Mouse (Mus musculus) cerebellum, postnatal 36 days (tissue): Measurements from ENCODE around the gene Srrm4.
A peak's percentile ranks its signal among the peaks of the same experiment; 100 is the strongest.
"Not testable (repeated sequence)": the region's sequence is repeated elsewhere in the genome, so short reads cannot be mapped to it uniquely, and the experiment has no call there.

ENCODE experiments used
- DNase-seq, 2 experiments: peaks; one replicate each; pipeline ENCODE4 v3.0.0; 2021 to 2022; ENCODE audit warnings: mixed read lengths in 2 of 2

Gene Srrm4

DNA sequence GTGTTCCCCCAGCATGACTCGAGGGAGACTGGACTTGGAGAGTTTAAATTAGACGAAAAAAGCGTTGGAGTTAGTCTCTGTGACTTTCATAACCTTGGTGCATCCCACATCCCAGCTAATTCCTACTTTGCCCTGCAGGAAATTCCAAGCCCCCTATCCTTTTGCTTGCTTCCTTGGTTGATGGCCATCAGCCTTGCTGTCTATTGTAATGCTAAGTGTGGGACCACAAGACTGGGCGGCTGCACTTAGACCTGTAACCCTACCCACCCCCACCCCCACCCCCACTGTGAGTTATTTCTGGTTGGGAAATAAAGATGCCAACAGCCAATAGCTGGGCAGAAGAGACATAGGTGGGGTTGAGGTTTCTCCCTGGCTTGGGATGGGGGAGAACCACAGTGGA, 153.3 kb downstream of the Srrm4 start:
- DNase-seq, result no peak

DNA sequence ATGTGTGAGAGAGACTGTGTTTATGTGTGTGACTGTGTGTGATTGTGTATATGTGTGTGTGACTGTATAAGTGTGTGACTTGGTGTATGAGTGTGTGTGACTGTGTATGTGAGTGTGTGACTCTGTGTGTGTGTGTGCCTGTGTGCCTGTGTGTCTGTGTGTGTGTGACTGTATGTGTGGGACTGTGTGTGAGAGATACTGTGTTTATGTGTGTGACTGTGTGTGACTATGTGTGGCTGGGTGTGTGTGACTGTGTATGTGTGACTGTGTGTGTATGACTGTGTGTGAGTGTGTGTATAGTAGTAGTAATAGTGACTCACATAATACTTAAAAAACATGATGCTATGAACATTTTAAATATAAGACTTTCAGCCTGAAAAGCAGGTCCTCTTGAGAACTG, 155.5 kb downstream of the Srrm4 start:
- DNase-seq, result no peak

DNA sequence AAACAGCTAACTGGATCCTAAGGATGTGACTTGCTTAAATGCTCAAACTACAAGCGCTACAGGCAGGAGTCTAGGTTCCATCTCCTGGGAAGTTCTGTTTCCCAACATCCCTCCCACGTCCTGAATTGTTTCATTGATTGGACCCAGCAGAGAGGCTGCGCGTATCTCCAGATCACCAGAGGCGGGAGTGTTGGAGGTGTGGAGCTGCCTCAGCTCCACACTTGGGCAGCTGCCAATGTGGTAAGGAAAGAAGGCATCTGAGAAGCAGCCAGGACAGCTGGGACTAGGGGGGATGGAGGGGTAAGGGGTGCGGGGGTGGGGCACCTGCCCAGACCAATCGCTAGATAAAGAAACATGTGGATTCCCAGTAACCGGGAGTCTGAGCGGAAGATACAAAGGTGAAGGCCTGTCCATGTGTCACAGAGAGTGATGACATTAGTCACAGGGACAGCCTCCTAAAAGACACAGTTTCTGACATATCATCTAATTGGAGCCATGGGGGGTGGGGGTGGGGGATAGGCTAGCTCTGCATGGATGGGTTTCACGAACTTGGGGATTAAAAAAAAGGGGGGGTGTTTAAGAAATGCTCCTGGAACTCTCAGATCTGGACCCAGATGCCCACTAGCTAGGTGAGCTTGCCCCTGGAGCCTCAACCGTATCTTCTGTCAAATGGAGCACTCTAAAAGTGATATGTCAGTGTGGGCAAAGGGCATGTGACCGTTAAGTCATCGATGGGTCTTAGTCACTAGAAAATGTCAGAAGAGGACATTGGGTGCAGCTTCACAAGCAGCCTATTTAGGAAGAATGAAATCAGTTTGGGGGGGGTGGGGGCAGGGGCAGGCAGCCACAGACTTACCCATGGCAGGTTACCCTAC, 156.4 kb downstream of the Srrm4 start:
- DNase-seq, result no peak

DNA sequence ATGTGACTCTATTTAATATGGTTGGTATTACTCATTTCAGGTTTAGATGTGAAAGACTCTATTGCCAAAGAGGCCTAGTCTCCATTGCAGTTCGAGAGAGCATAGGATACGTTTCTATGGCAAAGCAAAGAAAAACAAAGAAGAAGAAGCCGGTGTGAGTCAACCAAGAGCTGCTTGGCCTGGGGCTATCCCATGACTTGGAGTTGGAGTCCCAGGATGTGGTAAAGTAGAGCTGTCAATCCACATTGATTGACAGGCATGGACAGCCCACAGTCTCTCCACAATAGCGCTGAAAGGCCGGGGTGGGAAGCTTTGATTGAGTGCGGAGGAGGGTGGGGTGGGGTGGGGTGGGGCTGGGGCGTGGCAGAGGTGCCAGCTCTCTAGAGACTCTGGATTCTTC, 158.7 kb downstream of the Srrm4 start:
- DNase-seq, result no peak

DNA sequence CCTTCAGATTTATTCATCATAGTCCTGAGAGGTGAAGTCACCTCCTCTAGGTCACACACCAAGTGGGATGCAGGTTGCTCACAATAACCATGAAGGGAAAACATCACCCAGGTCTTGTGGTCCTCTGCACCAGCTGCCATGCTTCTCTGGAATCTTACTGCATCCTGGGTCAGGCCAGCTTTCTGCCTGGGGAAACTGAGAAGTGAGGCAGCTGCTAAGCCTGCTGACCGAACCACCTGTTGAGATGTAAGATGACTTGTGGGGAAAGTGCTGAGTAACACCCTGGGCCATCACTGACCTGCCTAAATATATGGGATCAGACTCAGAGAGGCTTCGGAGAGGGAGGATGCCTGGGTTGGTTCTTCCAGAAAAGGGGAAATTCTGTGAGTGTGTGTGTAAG, 164.9 kb downstream of the Srrm4 start:
- DNase-seq, result no peak

DNA sequence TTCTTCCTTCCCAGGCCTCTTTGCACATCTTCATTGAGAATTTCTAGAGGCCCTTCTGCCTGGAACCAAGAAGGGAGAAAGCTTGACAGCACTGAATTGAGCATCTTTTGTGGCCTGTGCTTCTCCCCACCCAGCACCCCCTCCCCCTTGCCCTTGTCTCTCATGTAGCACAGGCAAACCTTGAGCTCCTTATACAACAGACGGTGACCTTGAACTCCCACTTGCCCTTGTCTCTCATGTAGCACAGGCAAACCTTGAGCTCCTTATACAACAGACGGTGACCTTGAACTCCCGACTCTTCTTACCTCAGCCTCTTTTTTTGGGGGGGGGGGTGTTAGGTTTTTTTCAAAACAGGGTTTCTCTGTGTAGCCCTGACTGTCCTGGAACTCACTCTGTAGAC, 165.9 kb downstream of the Srrm4 start:
- DNase-seq, result not testable (repeated sequence)

DNA sequence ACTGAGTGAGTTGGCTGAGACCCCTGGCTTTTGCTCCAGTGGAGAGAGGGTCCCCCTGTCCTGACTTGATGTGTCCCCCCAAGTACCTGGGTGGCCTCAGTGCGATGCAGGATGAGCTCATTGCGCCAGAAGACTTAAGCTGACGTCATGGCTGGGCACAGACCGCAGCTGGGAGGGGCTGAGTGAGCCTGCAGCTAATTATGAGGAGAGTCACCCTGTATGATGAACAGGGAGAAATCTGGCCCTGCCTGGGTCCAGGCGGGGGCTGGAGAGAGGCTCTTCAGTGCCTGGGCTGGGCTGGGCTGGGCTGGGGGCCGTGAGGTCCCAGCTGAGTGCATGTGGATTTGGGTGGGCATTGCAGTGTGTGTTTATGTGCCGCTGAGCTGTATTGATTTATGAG, 166.3 kb downstream of the Srrm4 start:
- DNase-seq, result no peak

DNA sequence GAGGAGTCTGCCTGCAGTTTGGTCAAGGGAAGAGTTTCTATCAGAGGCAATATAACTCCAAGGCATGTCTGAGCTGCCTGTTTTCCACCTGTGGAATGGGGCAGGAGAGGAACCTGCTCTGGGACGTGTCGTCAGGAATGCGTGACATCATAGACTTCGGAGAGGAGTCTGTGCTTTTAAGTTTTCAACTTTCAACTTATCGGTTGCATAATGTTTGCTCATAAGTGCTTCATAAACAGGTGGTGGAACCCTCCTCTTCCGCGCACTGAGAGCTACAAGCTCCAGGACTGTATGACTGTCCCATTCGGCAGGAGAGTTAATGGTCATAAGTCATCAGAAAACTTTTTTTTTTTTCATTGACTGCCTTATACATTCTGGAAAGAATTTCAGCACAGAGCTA, 167.9 kb downstream of the Srrm4 start:
- no peak for DNase-seq

DNA sequence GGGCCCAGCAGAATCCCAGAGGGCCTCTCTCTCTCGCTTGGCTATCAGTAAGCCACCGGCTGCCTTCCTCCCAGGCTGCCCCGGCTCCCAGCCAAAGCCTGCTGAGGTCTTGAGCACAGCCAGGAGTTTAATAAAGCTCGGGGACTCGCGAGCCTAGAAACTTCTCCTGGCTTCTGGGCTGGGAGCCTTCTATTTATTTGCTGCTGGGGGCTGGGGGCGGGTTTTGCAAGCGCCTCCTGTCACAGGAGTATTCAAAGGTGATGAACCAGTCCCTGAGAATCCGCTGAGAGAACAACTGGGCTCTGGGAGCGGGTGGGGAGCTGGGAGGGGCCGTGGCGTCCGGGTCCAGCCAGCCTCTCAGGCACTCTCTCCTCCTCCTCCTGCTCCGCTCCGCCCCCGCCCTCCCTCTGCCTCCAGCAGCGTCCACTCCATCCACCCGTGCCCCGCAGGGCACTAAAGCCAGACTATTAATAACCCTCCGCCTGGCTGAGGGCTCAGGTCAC, 168.9 kb downstream of the Srrm4 start, which contains the start of gene Hspb8:
Gene Hspb8, minus strand, starts transcription at position 166 of the 503 bp plus-strand sequence.
- DNase-seq, result peak; percentile 82 to 85

DNA sequence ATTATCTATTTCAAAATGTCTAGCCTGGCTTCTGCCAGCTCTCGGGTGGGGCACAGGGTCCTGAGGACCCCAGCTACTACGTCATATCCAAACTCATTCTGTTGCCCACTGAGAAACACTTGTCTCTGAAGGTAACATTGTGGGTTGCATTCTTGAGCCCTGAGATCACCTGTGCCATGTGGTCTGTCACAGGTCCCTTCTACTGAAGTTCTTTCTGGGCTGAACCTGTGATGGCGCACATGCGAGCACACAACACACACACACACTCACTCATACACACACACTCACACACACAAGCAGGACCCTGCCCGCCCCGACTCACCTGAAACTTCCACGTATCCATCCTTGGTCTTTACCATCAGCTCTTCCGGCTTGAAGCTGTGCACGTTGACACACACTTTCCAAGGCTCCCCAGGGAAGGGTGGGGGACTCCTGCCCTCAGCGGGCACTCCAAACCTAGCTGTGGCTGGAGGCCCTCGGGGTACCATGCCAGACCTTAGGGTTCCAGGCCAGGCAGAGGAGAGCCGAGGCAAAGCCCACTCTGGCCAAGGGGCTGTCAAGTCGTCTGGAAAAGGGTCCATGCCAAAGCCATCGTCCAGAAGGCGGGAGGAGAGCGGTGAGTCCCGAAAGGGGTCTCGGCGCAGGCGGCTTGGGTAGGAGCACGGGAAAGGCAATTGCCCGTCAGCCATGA, 169.7 kb downstream of the Srrm4 start:
- DNase-seq, result peak; percentile 20 to 43

DNA sequence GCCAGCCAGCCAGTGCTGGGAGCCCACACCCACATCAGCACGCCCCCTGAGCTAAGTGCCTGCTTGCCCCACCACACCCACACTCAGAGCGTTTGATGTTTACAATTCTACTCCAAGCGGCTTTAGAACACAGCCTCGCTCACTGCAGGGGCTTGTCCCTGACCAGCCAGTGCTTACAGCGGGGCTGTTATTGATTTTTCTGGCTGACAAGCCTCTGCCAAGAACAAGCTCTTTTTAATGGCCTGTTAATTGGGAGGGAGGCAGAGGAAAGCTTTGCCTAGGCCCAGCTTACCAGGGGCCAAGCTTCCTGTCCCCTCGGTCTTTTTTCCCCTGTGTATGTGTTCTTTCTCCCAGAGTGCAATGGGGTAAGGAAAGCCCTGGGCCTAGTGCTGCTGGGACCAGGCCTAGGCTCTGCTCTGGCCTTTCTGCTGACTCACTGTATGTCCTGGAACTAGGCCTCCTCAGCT, 170.8 kb downstream of the Srrm4 start:
- DNase-seq, result peak in 1 of 2 experiments; percentile 20

DNA sequence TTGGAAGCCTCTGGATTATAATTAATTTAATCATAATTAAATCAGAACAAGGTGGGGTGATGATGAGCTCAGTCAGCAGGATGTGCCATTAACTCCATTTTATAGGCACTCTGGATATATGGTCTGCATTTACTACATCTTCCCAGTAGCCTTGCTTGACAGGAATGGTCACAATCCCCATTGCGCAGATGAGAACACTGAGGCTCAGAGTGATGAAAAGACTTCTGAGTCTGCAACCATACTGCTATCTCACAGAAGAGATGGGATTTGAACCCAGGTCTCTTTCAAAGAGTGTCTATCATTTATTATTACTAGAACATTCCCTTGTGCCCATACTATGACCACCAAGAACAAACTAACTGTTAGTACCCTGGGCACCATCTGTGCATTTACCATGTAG, 171.4 kb downstream of the Srrm4 start:
- DNase-seq, result no peak

DNA sequence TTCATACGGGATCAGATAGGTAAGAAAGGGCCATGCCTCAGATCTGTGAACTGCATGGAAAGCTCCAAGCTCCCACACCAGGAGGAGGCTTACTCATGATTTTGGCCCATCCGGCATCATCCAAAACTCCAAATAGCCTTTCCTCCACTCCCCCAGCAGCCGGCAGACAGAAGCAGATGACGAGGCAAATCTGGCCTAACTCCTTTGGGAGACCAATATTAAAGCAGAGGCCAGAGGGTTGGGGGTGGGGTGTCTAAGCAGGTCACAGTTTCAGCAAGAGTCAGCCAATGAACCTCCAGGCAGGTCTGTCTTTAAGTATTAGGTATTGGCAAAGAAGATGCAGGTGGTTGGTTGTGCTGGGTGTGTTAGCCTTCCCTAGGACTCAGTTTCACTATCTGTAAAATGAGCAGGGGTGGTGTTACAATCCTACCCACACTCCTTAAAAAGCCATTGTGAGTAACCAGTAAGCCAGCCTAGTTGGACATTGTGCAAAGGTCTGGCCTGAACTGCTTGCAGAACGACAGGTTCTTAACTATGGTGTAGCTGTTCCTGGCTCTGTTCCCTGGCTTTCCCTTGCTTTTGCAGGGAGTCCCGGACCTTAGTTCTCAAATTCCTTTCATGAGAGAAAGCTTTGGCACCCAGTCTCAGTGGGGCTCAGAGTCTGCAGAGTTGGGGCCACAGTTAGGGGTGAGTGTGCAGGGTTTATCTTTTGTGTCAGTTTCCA, 172.1 kb downstream of the Srrm4 start:
- DNase-seq, result peak; percentile 19 to 27

DNA sequence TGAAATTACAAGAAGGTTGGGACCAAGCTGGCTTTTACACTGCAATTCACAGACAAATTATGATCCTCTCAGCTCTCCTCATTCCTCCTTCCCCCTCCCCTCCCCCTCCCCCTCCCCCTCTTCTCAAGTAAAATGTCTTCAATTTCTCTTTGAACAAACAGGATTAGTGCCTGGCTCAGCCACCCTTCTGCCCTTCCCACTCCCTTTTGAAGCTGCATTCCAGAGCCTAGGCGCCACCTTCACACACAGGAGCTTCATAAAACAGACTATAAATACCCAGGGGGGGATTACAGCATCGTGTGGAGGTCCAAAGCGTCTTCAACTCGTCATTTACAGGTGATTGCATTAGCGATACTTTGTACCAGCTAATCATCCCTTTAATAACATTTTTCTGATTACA, 175.4 kb downstream of the Srrm4 start:
- DNase-seq, result no peak

DNA sequence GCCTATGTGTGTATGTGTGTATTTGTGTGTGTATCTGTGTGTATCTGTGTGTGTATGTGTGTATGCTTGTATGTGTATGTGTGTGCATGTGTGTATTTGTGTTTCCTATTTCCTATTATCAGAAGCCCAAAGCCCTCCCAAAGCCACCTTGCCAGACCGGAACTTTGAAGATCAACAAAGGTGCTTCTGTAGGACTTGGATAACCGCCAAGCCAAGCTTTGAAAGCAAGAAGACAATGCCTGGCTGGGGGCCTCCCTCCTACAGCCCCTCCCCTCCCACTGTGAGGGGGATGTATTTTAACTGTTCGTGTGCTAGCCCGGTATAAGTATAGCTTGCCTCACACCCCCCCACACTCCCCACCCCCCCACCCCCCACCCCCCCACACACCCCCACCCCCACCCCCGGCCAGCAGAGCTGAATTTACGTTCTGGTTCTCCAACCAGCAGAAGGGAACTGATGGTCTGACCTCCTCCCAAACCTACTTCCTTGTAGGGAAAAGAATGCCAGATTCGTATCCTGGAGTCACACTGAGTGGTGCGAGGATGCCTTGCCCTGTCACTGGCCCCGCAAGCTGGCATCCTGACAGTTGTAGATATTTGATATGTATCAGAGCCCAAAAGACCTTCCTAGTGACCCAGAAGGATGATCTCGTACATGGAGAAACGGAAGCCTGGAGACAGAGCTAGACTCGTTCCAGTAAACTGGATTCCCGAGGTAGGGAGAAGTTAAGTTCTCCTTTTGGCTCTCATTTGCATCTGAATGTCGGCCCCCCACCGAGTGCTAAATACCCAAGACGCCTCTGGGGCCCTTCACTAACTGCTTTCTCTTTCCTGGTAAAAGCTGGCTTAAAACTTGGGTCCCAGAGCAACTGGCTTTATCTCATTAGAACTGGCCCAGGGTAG, 181.7 kb downstream of the Srrm4 start:
- no peak for DNase-seq

DNA sequence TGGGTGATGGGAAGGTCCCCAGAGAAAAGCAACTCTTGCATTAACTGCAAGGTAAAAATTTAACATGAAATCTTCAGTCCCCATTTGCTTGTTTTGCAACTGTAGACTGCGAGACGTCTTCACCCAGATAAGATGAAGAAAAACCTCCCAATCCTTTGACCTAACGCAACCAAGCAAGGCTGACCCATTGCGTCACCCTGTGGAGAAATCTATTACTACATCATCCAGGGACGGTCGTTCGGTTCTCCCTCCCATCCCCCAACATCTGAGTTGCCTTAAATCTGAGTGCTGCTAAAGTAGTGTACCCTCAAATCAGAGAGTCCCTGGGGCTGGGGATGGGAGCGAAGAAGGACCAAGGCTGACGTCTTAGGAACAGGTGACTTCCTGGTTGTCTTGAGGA, 182.7 kb downstream of the Srrm4 start:
- no peak for DNase-seq

DNA sequence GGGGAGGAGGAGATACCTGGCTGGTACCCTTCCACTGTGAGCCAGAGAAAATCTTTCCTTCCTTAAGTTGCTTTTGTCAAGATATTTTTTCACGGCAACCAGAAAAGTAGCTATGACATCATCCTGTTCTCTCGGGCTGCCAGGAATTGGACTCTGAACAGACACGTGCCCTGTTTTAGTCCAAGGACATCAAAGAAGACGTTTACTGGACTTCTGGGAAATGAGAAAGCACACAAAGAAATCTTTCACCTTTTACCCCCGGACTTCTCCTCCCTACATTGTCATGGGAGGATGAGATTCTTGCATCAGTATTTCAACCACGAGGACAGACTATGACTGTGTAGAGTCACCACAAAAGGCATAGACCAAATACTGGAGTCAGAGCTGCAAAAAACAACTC, 183.7 kb downstream of the Srrm4 start:
- DNase-seq, result no peak

DNA sequence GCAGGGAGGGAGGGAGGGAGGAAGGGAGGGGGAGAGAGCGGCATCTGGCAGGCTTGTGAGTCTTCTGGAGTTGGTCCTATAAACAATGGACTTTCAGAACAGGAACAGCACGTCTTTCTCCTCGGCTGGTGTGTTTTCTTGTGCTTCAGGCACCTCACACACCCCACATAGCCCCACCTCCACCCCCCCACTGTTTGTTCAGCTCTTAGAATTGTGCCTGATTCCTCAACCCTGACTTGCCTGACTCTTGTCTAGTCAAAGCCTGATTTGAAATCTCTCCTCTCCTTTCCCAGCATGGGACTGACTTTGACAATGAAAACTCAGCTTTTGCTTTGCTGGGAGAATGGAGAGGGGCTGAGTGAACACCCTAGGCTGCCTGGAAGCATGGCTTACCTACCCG, 184.3 kb downstream of the Srrm4 start:
- no peak for DNase-seq

DNA sequence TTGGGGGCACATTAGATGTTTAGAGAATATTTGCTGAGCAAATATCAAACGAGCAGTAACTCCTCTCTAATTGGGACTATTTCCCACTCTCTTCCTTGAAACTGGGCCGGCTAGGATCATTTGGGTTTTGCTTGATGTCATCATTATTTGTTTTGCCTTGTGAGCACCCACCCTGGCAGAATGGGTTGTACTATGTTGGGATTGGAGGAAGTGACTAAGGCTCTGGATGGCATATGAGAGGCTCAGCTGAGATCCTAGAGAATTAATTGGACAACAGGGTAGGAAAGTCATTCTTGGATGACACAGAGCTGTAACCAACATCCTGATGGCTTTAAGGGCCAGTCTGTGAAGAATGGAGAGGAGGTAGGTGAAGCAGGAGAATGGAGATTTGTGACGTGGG, 185.1 kb downstream of the Srrm4 start:
- DNase-seq, result no peak

DNA sequence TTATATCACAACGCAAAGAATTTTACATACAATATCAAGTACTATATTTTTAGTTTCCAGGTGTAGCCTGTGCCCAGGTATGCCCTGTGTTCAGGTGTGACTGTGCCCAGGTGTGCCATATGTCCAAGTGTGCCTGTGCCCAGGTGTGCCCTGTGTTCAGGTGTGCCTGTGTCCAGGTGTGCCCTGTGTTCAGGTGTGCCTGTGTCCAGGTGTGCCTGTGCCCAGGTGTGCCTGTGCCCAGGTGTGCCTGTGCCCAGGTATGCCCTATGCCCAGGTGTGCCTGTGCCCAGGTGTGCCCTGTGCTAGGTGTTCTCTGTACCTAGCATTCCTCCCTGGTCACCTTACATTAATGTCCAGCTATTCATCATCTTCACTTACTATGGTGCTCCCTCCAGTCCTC, 185.7 kb downstream of the Srrm4 start:
- no peak for DNase-seq

DNA sequence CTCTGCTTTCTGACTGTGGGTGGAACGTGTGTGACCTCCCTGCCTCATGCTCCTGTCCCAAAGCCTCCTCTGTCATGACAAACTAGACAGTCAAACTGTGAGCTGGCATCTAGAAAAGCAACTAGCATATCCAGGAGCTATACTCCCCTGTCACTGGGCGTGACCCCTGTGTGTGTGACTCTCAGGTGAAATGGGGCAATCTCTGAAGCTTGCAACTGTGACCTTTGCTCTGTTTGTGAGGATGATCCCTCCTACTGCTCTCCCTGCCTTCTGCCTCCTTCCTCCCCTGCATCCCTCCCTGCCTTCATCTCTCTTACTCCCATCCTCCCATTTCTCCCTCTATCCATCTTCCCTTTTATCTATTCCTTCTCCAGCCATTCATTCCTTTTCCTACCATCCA, 187.6 kb downstream of the Srrm4 start:
- no peak for DNase-seq

DNA sequence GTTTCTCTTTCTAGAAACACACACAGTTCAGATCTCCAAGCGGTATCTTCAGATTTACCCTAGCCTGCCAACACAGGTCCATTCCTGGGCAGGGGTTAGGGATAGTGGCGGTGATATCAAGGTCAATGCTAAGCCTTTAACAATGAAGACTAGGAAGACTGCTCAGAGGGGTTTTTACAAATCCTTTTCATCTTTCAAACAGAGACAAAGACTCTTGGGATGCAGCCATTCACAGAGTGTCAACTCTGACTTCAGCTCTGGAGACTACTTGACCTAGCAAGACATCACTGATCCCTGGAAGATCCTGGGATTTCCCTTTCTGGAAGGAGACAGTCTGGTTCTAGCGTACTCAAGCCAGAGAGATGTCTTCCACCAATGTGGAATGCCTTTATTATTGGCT, 190.8 kb downstream of the Srrm4 start:
- DNase-seq, result no peak
